Mouse (Mus musculus): ENCODE data around the gene Il6. TPM values are rescaled to one million over a fixed set of nuclear protein-coding genes. Genes with fewer than 3 reads are reported as not detected.
A peak's percentile ranks its signal among the peaks of the same experiment; 100 is the strongest.
"Not testable (repeated sequence)": the region's sequence is repeated elsewhere in the genome, so short reads cannot be mapped to it uniquely, and the experiment has no call there.

Gene Il6
- total RNA-seq (2015) (0.86 and 1.4 TPM in 2 replicates), total RNA-seq (2017) (0.07 and 2.7 TPM in 2 replicates)

DNA sequence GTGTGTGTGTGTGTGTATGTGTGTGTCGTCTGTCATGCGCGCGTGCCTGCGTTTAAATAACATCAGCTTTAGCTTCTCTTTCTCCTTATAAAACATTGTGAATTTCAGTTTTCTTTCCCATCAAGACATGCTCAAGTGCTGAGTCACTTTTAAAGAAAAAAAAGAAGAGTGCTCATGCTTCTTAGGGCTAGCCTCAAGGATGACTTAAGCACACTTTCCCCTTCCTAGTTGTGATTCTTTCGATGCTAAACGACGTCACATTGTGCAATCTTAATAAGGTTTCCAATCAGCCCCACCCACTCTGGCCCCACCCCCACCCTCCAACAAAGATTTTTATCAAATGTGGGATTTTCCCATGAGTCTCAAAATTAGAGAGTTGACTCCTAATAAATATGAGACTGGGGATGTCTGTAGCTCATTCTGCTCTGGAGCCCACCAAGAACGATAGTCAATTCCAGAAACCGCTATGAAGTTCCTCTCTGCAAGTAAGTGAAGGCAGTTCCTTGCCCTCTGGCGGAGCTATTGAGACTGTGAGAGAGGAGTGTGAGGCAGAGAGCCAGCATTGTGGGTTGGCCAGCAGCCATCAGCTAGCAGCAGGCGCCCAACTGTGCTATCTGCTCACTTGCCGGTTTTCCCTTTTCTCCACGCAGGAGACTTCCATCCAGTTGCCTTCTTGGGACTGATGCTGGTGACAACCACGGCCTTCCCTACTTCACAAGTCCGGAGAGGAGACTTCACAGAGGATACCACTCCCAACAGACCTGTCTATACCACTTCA lies at the start of gene Il6:
Gene Il6 (plus strand): TSS at position 389 of the 778 bp plus-strand sequence.
- peak; percentile 92 for ATAC-seq (replicated peaks; ENCODE audit: poor library complexity)

DNA sequence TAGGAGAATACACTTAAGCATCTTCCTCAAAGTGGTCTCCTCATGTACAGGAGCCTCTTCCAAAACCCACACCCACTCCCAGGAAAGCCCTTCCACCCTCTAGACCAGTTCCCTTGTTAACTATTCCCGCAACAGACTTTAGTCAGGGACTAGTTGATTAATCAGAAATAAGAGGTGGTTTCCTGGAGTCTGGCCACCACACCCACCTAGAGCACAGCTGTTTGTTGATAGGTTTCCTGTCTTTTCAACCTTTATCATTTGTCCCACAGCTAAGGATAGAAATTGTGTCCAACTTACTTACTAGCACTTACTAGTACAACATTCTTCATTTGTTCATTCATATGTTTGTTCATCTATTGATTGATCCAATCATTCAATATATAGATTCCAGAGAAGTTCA lies 49.4 kb upstream of the Il6 start:
- ATAC-seq (replicated peaks; ENCODE audit: poor library complexity) = peak; percentile 69

- ATAC-seq (replicated peaks; ENCODE audit: poor library complexity) = no peak
Observed at GRCm38 (mm10) chr5:29970212-29970611, 42.7 kb upstream of the Il6 start.

- peak; percentile 50 for ATAC-seq (replicated peaks; ENCODE audit: poor library complexity)
Observed at GRCm38 (mm10) chr5:29972796-29973195, 40.1 kb upstream of the Il6 start.

GRCm38 (mm10) chr5:29973533-29973932 lies 39.4 kb upstream of the Il6 start:
- ATAC-seq (replicated peaks; ENCODE audit: poor library complexity) = peak; percentile 26; the same call in 1 of the 2 replicates

DNA sequence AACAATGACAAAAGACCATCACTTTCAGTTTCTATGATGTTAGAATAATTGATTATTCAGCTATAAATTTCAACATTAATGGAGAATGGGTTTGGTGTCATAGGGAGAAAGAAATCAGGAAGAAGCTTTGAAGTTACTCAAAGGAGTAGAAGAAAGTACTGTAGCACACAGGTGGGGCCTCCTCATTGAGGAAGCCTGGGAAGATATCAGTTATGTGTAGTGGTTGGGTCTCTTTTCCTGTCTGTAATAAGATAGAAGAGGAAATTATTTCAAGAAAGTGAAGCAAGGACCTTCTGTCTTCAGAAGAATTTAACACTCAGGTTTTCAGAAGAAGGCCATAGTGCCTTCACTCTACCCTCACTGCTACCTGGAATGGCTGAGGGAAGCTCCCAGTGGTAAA lies 38.8 kb upstream of the Il6 start:
- ATAC-seq (replicated peaks; ENCODE audit: poor library complexity) = no peak

- ATAC-seq (replicated peaks; ENCODE audit: poor library complexity) = no peak
Observed at GRCm38 (mm10) chr5:29993583-29993982, 19.3 kb upstream of the Il6 start.

- no peak for ATAC-seq (replicated peaks; ENCODE audit: poor library complexity)
Observed at GRCm38 (mm10) chr5:29994344-29994743, 18.6 kb upstream of the Il6 start.

DNA sequence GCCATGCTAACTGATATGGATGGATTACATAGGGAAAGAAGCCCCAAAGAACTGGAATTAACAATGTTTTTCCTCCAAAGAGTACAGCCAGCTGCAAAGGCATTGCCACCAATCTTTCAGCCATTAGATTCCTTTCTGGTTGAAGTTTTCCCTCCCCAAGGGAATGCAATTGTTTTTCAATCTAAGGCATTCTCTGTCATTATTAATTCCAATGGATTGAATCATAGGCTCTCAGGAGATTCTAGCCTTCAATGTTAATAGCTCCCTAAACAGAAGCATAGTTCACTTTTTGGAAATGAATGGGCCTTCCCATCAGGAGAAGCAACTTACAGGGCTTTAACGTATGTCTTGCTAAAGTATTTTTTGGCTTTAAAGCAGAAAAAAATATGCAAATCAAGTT lies 15.6 kb upstream of the Il6 start:
- no peak for ATAC-seq (replicated peaks; ENCODE audit: poor library complexity)

DNA sequence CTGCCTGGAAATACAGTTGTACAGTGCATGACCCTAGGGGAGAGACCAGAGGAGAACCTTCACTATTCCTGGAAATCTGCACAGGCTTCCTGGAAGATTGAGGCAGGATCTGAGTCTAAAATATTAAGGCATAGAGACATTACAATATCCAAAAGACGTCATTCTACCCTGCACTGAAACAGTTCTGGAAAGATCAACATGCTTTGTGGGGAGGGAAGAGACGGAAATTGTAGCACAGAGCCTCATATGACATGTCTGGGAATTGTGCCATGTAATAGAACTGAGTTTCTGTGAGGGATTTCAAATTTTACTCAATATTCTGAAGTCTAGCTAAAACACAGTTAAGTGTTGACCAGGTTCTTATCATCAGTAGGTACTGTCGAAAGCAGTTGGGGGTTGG lies 12.0 kb upstream of the Il6 start:
- ATAC-seq (replicated peaks; ENCODE audit: poor library complexity) = no peak

GRCm38 (mm10) chr5:30014580-30014979 lies 1.7 kb downstream of the Il6 start:
- ATAC-seq (replicated peaks; ENCODE audit: poor library complexity) = peak; percentile 77

DNA sequence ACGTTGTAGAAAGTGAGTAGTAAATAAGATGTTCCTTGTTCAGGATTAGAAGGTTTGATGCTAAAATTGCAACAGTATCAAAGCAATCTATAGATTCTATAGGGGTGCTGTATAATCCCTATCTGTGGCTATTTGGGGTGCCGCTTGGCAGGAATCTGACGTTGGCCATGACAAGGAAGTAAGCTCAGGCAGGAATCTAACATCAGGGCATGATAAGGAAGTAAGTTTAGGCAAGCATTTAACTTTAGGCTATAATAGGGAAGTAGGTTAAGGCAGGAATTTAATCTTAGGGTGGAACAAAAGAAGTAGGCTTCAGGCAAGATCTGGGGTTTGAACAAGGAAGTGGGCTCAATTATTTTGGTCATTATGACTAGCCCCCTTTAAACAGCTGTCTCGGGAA lies 22.9 kb downstream of the Il6 start:
- 0 out of 2 replicates have a peak, but pooled peaks have one; percentile 11 for ATAC-seq (replicated peaks; ENCODE audit: poor library complexity)

GRCm38 (mm10) chr5:30037111-30037510 lies 24.2 kb downstream of the Il6 start:
- not testable (repeated sequence) for ATAC-seq (replicated peaks; ENCODE audit: poor library complexity)

DNA sequence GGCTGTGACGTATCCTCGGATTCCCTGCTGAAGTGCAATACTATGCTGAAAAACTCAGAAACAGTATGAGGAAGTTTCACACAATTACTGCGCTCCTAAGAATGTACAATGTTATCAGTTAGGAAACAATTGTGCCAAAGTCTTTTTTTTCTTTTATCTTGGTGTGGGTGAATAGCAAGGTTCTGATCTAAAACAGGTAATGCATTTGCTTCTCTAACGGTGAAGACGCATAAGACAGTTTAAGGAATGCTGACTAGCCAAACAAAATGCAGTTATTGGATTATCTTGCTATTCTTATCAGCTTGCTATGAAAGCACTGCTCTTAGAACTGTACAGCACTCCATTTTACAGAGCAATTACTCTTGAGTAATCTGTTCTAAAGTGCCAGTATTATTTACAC lies 26.4 kb downstream of the Il6 start:
- not testable (repeated sequence) for ATAC-seq (replicated peaks; ENCODE audit: poor library complexity)

DNA sequence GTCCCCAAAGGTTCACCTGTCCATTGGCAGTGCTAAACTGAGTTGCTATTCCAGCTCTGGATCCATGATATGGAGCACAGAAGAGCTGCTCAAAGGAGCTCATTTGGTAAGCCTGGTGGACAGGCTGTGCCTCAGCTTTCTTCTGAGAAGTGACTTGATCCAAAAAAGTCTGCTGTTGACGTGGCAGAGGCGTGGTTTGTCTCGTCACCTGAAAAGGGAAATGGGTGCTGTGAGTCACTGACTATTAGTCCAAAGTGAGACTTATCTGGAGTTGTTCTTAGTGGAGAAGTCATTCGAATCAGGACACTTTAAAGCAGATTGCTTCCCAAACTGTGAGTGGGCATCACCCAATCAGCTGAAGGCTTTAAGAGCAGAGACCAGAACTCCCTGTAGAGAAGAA lies 26.9 kb downstream of the Il6 start:
- peak; percentile 52 for ATAC-seq (replicated peaks; ENCODE audit: poor library complexity)

DNA sequence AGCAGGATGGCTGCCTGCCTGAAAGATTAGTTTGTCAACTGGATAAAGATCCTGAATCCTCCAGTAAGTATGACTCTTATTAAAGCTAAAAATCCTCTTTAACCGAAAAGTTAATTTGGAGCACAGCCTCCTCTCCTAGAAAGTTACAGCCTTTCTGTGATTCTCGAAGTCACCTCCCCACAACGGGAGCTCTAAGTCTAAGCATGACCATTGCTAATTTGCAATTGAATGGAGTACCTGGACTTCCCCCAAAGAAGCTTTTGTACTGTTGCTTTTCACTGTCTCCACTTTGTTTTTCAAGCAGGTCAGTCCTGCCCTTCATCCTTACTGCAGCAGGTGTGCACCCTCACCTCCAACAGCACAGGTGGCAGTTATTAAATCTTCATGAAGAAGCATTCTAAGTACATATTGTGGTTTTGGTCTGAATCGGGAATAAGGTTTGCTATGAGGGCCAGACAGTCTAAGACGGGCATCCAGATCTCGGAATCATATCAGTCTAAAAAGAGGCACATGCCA lies 45.4 kb downstream of the Il6 start:
- ATAC-seq (replicated peaks; ENCODE audit: poor library complexity) = no peak

- ATAC-seq (replicated peaks; ENCODE audit: poor library complexity) = not testable (repeated sequence)
Observed at GRCm38 (mm10) chr5:30059607-30060006, 46.7 kb downstream of the Il6 start.

DNA sequence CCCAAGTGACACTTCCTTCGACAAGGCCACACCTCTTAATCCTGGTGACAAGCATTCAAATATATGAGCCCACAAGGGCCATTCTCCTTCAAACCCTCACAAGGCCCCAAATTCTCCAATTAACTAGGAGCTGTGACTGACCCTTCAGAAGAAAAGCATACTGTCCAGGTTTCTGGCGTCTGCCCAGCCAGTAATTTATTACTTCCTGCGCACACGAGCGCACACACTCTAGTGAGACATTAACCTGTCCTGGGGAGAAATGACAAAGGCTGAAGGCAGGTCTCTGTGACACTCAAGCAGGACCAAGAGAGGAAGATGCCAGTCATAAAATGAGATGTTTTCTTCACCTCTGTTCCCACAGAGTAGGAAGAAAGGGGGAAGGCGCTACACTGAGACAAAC lies 54.8 kb downstream of the Il6 start:
- ATAC-seq (replicated peaks; ENCODE audit: poor library complexity) = no peak
